Mouse (Mus musculus): ENCODE results near the gene Myo1b.

The Myo1b gene

GRCm38 (mm10) chr1:51706106-51706505 lies 209.8 kb downstream of the Myo1b start:
- DNase-seq, result no peak

- DNase-seq, result no peak
These were observed 211.3 kb downstream of the Myo1b start for GRCm38 (mm10) chr1:51704610-51705009.
